ENCODE assay signal across 8 mouse cellular contexts in genomic region chr3:127837154-127837865, GRCm38 (mm10). TPM values are rescaled to one million over a fixed set of nuclear protein-coding genes. Genes with fewer than 3 reads are reported as not detected.
A peak's percentile ranks its signal among the peaks of the same experiment; 100 is the strongest.
DNase-seq lines count a peak whose midpoint lies in the region; ATAC-seq lines count a peak whose summit lies in the region.

Gene Ap1ar, minus strand, starts transcription at chr3:127837523.

- H3K27me3 ChIP-seq in hindbrain, embryonic 16.5 days (replicated peaks; ENCODE audit: control insufficient read depth, insufficient read depth, low read length), result no peaks in the 10 kb centered on the region; the same call in 1 of the 2 replicates

- DNase-seq in T-cell, adult 2 months (ENCODE audit: low spot score), result peak; percentile 98
- DNase-seq in cerebellum, postnatal 36 days, result peak; percentile 96 to 97
- DNase-seq in gastrocnemius, adult 18-20 months (ENCODE audit: low spot score), result peak; percentile 95
- DNase-seq in left cerebral cortex, adult 18-20 months (ENCODE audit: low spot score in 2 of 2), result peak; percentile 96 to 98
- DNase-seq in right cerebral cortex, adult 18-20 months, result peak; percentile 97
- peak; percentile 81 for DNase-seq in urinary bladder, postnatal 10 days (ENCODE audit: low spot score)

- H3K36me3 ChIP-seq in hindbrain, embryonic 16.5 days (ENCODE audit: control insufficient read depth, insufficient read depth, low read length), result no peaks in the 10 kb centered on the region
- H3K36me3 ChIP-seq in macrophage (ENCODE audit: inconsistent target), result no peaks in the 10 kb centered on the region

- H3K79me2 ChIP-seq in macrophage (ENCODE audit: inconsistent target), result peaks cover 45% of the 10 kb centered on the region

- ATAC-seq in hindbrain, embryonic 16.5 days, result peak; percentile 98

- under 1% methylated on average over 71 of the region's 89 CpGs for WGBS in hindbrain, embryonic 16.5 days
- under 1% methylated on average over 67 of the region's 89 CpGs for WGBS in macrophage (ENCODE audit: missing documents)

- peak within 1 kb of the TSS; percentile 95 for H3K27ac ChIP-seq in hindbrain, embryonic 16.5 days (ENCODE audit: low read depth, low read length)
- peak within 1 kb of the TSS; percentile 55 for H3K27ac ChIP-seq in macrophage

- peak within 1 kb of the TSS; percentile 69 for H3K4me3 ChIP-seq in hindbrain, embryonic 16.5 days (ENCODE audit: low read length)
- peak within 1 kb of the TSS; percentile 60 for H3K4me3 ChIP-seq in macrophage (ENCODE audit: inconsistent target)

- no peaks in the 10 kb centered on the region for H3K9me3 ChIP-seq in hindbrain, embryonic 16.5 days (ENCODE audit: control insufficient read depth, low read length)

- H3K4me2 ChIP-seq in hindbrain, embryonic 16.5 days (ENCODE audit: low read length), result peak within 1 kb of the TSS; percentile 82

- peaks cover 18% of the 10 kb centered on the region for H3K4me1 ChIP-seq in hindbrain, embryonic 16.5 days (ENCODE audit: control insufficient read depth, insufficient read depth, low read depth, low read length)

- H3K9ac ChIP-seq in hindbrain, embryonic 16.5 days (ENCODE audit: low read depth, low read length), result peak within 1 kb of the TSS; percentile 86

RNA-seq across cellular contexts. Expression of gene Ap1ar, which starts in this region (rescaled TPM):
- total RNA-seq in gastrocnemius, adult 18-20 months (2021), result 10 to 100 TPM; 28.7 to 30.0 TPM
- 83.0 and 86.3 TPM in 2 replicates for polyA plus RNA-seq in hindbrain, embryonic 16.5 days (2015; fragmentation: Nextera tagmentation; extraction: Ambion mirVana)
- 10 to 100 TPM; 82.3 to 82.5 TPM for total RNA-seq in left cerebral cortex, adult 18-20 months (2021)
- total RNA-seq in macrophage (2018; cell fraction: chromatin; rRNA removed), result 10 to 100 TPM; 16.8 to 93.6 (median 62.1) TPM
- total RNA-seq in macrophage (2018; cell fraction: cytosol; rRNA removed), result 10 to 100 TPM; 11.8 to 25.0 (median 18.4) TPM
- total RNA-seq in macrophage (2018; cell fraction: nucleus; rRNA removed), result 10 to 100 TPM; 12.7 to 80.8 (median 36.4) TPM
- polyA plus RNA-seq in macrophage (2018), result 19.1 to 28.7 TPM (median 24.0 TPM) in 3 replicates

Comparison
In these comparisons a context has a peak if more than half of its experiments do, and no peak if none do; other contexts are left out.
1. Peak in every context shown above with its lines: DNase-seq, ATAC-seq, H3K4me3 ChIP-seq and H3K27ac ChIP-seq.